Mouse (Mus musculus) ES-Bruce4 (cell line): ENCODE data around the gene Cdh13.

ENCODE experiments used
- CTCF ChIP-seq: IDR thresholded peaks from one replicate; pipeline ENCODE4 v1.8.1; 2011; ENCODE audit warnings: low read depth, low read length
- EP300 ChIP-seq: IDR thresholded peaks from 2 replicates; pipeline ENCODE4 v1.6.1; 2011; ENCODE audit warnings: low read depth, low read length; ENCODE audit not compliant: insufficient read depth
- POLR2A ChIP-seq: IDR thresholded peaks from one replicate; pipeline ENCODE4 v1.8.1; 2011; ENCODE audit warnings: low read length; ENCODE audit not compliant: insufficient read depth

DNA sequence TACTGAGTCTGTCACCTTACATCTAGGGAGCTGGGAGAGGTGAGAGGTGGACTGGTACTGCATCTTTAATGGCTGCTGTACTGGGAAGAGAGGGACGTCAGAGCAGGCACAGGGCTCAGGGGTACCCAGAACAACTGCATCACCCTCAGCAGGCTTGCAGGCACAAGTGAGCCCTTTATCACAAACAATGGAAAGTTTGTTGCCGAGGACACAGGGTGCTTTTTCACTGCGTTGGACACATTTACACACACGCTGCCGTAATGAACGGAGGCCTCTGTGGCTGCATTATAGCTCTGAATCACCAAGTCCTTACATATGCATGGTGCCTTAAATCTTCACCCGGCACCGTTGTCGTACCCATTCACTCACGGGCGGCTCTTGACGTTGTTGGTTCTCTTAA, 470.2 kb downstream of the Cdh13 start:
- TF ChIP-seq EP300 (no peak), POLR2A (no peak), CTCF (no peak)
